Mouse (Mus musculus) right cerebral cortex, adult 2 months (tissue): ENCODE measurements around the gene Rin2.
"Not testable (repeated sequence)": the region's sequence is repeated elsewhere in the genome, so short reads cannot be mapped to it uniquely, and the experiment has no call there.

Experiments
- DNase-seq, 2 experiments: peaks; one replicate each; pipeline ENCODE4 v3.0.0; 2021 to 2022; ENCODE audit warnings: low spot score in 2 of 2

The Rin2 gene

DNA sequence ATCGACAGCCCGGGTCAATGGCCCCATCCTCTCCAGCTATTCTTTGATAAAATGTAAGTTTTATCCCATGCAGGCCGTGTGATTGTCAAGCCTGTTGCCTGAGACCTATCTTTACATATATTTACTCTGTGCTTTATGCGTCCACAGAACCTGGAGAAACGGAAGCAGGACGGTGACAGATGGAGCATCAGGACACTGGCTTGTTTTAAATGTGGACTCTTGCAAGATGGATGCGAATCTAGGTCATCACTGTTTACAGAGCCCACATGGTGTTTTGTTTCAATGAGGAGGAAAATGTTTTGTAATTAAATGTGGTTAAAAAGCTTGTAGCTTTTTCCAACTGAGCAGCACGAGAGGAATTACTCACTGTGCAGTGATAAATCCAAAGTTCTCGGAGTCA, 223.1 kb downstream of the Rin2 start:
- DNase-seq: no peak

DNA sequence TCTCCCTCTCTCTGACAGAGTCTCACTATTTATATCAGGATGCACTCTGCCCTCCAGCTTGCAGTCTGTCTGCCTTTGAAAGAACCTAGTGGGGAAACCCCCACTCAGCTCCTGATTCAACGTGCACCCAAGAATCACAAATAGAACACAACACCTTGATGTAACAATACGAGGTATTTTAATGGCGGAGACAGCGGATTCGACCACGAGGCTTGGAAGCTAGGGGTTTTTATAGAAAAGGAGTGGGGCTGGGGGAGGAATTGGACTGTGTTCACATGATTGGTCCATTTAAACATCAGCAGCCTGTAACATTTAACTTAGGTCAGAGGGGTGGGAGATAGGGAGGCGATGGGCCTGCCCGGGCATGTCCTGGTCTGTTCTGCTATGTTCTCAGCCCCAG, 225.3 kb downstream of the Rin2 start:
- not testable (repeated sequence) for DNase-seq

DNA sequence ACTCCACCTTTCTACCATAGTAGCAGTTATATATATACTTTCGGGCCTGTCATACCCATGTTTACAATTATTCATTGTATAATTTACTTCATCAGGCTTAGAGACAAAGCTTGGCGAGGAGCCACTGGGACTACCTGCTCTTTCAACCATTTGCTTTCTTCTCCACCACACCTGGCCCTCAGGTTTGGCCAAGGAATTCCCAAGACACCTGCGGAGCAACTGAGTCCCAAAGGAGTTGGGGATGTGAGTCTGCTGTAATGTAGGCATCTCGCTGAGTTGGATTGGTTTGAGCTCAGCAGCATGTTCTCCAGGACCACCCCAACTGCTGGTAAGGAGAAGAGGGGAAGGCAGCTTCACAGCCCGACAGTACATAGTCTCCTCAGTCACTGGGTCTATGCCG, 226.8 kb downstream of the Rin2 start, which contains the start of gene Naa20:
TSS of gene Naa20 (plus strand) at position 239 of the 400 bp plus-strand sequence.
- no peak for DNase-seq

DNA sequence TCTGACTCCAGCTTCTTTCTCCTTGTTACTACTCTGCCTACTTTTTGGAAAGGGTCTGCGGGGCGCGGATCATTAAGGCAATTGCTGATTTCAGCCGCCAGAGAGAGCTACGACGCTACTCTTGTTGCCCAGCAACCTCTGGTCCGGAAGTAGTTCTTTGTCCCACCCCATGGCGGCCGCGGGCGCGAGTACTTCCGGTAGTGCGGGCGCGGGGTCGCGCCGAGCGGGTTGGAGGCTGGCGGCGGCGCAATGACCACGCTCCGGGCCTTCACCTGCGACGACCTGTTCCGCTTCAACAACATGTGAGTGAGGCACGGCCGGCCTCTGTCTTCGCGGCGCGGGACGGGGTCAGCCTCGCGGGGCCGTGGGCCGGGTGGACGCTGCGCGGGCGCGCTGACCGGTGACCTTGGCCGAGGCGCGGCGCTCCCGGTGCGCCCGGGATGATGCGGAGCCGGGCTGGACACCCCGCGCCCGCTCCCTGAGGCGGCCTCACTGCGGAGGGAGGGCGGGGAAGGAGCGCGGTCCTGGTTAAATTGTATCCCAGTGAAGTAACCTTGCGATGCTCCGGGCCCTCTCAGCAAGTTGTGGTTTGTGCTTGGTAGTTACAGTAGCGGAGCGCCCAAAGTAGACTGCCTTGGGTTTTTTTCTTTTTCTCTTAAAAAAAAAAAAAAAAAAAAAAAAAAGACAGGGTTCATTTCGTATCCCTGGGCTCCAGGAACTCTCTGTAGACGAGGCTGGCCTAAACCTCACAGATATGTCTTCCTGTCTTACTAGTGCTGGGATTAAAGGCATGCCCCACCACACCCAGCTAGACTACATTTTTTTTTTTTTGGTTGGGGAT, 228.3 kb downstream of the Rin2 start:
- DNase-seq: peak; percentile 92

DNA sequence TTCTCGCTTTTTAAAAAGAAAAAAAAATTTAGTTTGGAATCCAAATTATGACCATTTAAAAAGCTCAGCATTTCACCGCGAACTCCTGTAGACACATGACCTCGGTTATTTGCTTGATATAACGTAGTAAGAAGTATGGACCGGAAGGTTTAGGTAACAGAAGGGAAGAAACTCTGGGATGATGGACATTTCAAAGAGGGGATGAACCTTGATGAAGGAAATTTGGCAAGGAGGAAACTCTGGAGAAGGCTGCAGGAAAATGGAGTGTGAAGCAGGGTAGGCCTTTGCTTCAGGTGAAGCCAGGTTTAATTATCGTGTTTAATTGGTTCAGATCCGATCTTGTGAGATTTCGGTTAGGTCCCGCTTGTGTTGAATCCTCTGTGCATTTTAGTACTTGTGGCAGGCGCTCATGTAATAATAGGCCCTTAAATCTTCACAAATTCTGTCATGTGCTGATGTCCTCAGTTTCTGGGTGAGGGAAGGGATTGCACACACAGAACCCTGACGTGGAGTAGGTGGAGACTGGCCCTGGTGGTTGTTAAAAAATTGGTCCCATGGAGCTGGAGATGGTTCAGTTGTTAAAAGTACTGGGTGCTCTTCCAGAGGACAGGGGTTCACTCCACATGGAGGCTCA, 229.1 kb downstream of the Rin2 start:
- no peak for DNase-seq

DNA sequence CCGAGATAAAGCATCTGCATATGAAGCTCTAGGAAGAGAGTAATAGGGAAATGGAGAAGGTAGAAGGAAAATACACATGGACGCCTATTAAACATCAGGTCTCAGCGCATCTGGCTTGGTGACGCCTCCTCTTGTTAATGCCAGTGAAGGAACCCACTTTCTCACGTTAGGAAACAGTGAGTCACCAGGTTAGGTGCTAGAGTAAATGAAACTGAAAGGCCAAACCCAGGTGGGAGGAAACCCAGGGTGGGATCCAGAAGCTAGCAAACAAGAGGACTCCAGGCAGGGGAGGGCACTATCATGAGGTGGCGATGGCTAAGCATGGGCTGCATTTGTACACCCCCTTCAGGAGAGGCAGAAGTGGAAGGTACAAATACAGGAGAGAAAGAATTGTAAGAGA, 230.1 kb downstream of the Rin2 start:
- DNase-seq: no peak

DNA sequence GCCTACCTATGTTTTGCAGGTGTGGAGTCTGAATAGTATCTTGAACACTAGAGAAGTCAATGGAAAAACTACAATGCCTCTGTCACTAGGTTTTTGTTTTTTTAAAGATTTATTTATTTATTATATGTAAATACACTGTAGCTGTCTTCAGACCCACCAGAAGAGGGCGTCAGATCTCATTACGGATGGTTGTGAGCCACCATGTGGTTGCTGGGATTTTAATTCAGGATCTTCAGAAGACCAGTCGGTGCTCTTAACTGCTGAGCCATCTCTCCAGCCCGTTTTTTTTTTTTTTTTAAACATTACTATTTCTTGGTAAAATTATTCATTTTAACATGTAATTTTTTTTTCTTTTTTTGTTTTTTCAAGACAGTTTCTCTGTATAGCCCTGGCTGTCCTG, 230.9 kb downstream of the Rin2 start:
- not testable (repeated sequence) for DNase-seq

DNA sequence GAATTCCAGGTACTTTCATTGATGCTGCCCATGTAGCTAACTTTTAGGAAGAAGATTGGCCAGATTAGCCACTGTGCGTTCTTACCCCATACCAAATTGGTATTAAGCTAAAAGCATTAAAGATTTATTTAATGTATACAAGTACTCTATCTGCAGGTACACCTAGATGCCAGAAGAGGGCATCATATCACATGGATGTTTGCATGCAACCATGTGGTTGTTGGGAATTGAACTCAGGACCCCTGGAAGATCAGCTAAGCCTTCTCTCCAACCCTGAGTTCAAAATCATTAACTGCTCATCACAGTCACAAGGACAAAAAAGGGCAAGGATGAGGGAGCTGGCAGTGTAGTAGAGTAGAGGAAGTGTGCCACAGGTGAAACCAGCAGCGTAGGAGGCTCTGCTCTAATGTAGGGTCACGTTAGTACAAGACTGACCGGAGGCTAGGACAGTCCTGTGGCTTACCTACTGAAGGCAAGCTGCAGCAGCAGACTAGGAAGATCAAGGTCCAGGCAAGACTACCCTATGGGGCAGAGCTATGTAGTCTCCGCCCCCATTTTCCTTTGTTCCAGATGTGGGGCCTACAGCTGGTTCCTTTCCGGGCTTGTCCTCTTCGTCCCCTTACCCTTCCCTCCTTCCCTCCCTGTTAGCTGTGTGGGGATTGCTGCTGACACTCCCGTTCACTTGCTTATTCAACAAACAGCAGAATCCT, 246.1 kb downstream of the Rin2 start:
- DNase-seq: no peak

DNA sequence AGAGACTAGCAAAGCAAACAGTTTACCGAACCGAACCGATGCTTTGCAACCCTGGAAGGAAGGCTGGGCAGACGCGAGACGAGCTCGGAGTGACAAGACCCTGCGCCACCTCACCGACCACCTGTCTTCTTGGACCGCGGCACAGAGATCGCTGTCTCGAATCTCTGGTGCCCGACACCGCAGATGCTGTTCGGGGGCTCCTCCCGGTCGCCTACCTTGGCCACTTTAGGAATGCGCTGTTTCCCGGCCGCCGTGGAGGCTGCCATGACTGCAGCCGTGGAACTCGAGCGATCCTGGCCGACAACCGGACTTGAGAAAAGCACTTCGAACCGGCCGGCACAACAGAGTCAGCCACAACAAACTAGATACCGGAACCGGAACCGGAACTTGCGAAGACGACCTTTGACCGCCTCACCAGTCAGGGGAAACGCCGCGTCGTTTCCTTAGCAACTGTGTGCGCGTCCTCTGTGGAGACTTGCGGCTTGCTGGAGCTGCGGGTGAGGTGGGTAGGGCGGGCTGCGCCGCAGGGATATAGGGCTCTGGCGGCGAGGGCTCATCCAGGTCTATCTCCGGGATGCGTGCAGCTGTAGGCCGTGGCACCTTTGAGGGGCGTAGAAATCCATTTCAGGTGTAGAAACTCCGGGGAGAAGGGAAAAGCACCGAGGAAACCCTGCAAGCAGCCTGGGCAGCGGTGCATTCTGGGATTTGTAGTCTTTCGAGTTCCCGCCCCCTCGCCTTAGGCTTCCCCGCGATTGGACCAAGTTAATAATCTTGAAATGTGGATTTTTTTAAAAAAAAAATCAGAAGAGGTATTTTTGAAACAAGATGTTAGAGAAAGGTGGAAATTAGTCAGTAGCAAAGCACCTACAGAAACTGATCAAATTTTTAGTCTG, 259.6 kb downstream of the Rin2 start, which contains the start of the genes Cfap61 and Crnkl1:
TSS of gene Cfap61 (plus strand) at position 446 of the 893 bp plus-strand sequence.
TSS of gene Crnkl1 (minus strand) at position 676 of the 893 bp plus-strand sequence.
- peak; percentile 95 to 98 for DNase-seq

DNA sequence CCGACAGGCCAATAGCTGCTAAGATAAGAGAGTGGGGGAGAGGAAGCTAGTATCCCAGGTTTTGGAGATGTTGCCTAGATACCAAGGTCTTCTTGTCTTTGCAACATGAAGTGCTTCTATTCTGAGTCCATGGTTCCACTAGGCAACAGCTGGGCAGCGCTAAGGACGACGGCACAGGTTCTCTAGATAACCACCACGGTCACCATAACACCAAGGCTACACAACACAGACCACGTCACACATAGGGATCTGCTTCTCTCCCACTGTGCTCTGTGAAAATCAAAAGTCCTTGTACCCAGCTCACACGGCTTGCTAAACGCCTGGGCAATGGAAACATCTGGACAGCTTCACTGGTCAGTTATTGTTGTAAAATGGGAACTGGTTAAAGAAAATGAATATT, 262.0 kb downstream of the Rin2 start:
- DNase-seq: no peak
